Mouse (Mus musculus) lung, embryonic 16.5 days (tissue): ENCODE results near the gene Gngt2. TPM values are rescaled to one million over a fixed set of nuclear protein-coding genes. Genes with fewer than 3 reads are reported as not detected.

Experiments used
- polyA plus RNA-seq: library from polyadenylated mRNA; unstranded; fragments of >200 nt; fragmentation: Nextera tagmentation; extraction: Ambion mirVana; gene quantifications from 2 replicates; pipeline ENCODE4 v1.2.1, GENCODE M21; 2015

Gngt2 gene
- polyA plus RNA-seq, 1 experiment from 2014 or later = 21.7 TPM

Other genes with a start within 250 kb of the Gngt2 start
- gene Ngfr, start 249.5 kb upstream of the Gngt2 start, polyA plus RNA-seq = 4.3 and 4.6 TPM in 2 replicates
- gene Phb, start 170.3 kb upstream of the Gngt2 start, polyA plus RNA-seq = 167 and 190 TPM in 2 replicates
- gene Zfp652, start 124.5 kb upstream of the Gngt2 start, polyA plus RNA-seq = 21.7 and 23.2 TPM in 2 replicates
- 1.1 and 1.4 TPM in 2 replicates for gene B130006D01Rik, start 113.6 kb upstream of the Gngt2 start, polyA plus RNA-seq
- 0.47 and 1.7 TPM in 2 replicates for gene Phospho1, start 12.7 kb upstream of the Gngt2 start, polyA plus RNA-seq
- gene Abi3, start 5.3 kb downstream of the Gngt2 start, polyA plus RNA-seq = 16.0 and 18.1 TPM in 2 replicates
- 0.16 and 0.50 TPM in 2 replicates for gene B4galnt2, start 77.7 kb downstream of the Gngt2 start, polyA plus RNA-seq
- gene Igf2bp1, start 168.7 kb downstream of the Gngt2 start, polyA plus RNA-seq = 31.0 and 36.2 TPM in 2 replicates
- not detected in 2 replicates for gene Gip, start 187.3 kb downstream of the Gngt2 start, polyA plus RNA-seq
- 84.3 and 92.0 TPM in 2 replicates for gene Snf8, start 197.7 kb downstream of the Gngt2 start, polyA plus RNA-seq
- 36.7 and 38.4 TPM in 2 replicates for gene Ube2z, start 228.2 kb downstream of the Gngt2 start, polyA plus RNA-seq
- 464 and 478 TPM in 2 replicates for gene Atp5g1, start 238.5 kb downstream of the Gngt2 start, polyA plus RNA-seq